Mouse (Mus musculus) heart, adult 2 months (tissue): ENCODE results near the gene Mtmr4.
A peak's percentile ranks its signal among the peaks of the same experiment; 100 is the strongest.

Experiments
- CTCF ChIP-seq: fragments of 200-600 bp; IDR thresholded peaks from 2 replicates; pipeline ENCODE4 v1.8.1; 2022; ENCODE audit warnings: antibody characterized with exemption, mild to moderate bottlenecking, moderate library complexity
- EP300 ChIP-seq: fragments of 200-500 bp; IDR thresholded peaks from 2 replicates; pipeline ENCODE4 v1.6.1; 2011; ENCODE audit warnings: low read depth, low read length, control low read depth; ENCODE audit not compliant: insufficient read depth
- POLR2A ChIP-seq: fragments of 200-500 bp; IDR thresholded peaks from 2 replicates; pipeline ENCODE4 v1.6.1; 2011; ENCODE audit warnings: mild to moderate bottlenecking, low read depth, low read length, control low read depth; ENCODE audit not compliant: insufficient read depth

DNA sequence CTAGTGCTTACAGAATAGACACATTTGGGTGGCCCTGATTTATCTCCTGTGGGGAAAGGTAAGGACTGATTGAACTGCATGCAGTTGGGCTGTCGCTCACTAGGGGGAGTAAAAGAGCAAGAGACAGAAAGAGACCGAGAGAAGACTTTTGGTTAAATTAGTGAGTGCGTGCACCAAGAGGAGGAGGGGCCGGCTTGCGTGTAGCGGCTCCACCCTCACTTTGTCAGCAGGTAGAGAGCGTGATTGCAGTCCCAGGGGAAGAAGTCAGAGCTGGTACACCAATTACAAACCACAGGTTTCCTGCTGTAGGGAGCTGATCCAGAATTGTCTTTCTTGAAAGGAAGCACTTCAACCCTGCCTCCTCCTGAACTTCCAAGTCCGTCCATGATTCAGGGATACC, 70.4 kb downstream of the Mtmr4 start, which contains the start of gene Rnf43:
- TF ChIP-seq CTCF: peak; percentile 95
- TF ChIP-seq POLR2A: no peak
- no peak for TF ChIP-seq EP300
